Mouse (Mus musculus) embryonic facial prominence, embryonic 12.5 days (tissue): ENCODE measurements at regions not wholly inside any gene's neighbourhood (a gene's known extent, or its start where the extent isn't known, plus 50 kb on each side); places are given as distances from the start of the nearest gene placed in this dataset.

Source experiments
- ATAC-seq: fragments of 200-750 bp; cut with Nextera tagmentation; 2 replicates; pipeline ENCODE4 v1.8.0; 2017; ENCODE audit not compliant: insufficient number of reproducible peaks, insufficient read depth, low FRiP score, low TSS enrichment
- H3K27ac ChIP-seq: fragments of 300-500 bp; sonication (generic); 2 replicates; pipeline ENCODE4 v1.5.1; 2016; ENCODE audit warnings: mild to moderate bottlenecking
- H3K27me3 ChIP-seq: fragments of 300-500 bp; sonication (generic); 2 replicates; pipeline ENCODE4 v1.6.1; 2016; ENCODE audit warnings: mild to moderate bottlenecking, moderate library complexity
- H3K36me3 ChIP-seq: fragments of 300-500 bp; sonication (generic); 2 replicates; pipeline ENCODE4 v1.6.1; 2016; ENCODE audit warnings: mild to moderate bottlenecking
- H3K4me1 ChIP-seq: fragments of 300-500 bp; sonication (generic); 2 replicates; pipeline ENCODE4 v1.6.1; 2016
- H3K4me2 ChIP-seq: fragments of 300-500 bp; sonication (generic); replicated peaks from 2 replicates; pipeline ENCODE4 v1.6.1; 2016; ENCODE audit warnings: mild to moderate bottlenecking, moderate library complexity
- H3K4me3 ChIP-seq: fragments of 300-500 bp; sonication (generic); 2 replicates; pipeline ENCODE4 v1.5.1; 2016; ENCODE audit warnings: mild to moderate bottlenecking
- H3K9ac ChIP-seq: fragments of 300-500 bp; sonication (generic); 2 replicates; pipeline ENCODE4 v1.6.1; 2016; ENCODE audit warnings: mild to moderate bottlenecking, moderate library complexity
- H3K9me3 ChIP-seq: fragments of 300-500 bp; sonication (generic); 2 replicates; pipeline ENCODE4 v1.6.1; 2016; ENCODE audit warnings: mild to moderate bottlenecking, moderate library complexity
- WGBS: fragments of 180-500 bp; shearing (Covaris S2); methylation state at CpG from one replicate; pipeline ENCODE4 v1.1.7; 2016; 5-methylcytosine and 5-hydroxymethylcytosine counted together

DNA sequence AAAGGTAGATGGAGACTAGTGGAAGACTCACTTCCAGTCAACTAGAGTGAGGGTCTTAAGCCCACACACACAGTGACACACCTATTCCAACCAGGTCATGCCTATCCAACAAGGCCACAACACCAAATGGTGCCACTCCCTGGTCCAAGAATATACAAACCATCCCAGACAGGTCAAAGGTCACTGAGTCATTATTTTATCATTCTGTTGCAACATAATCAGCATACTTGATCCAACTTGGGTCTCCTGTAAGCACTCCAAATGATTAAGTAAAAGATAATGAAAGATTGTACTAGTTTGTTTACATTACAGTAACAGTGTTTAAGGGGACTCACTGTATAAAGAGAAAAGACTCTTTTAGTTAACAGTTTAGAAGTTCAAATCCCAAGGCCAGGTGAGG is 203.2 kb upstream of the Ell2 start:
- Histone ChIP-seq H3K4me2 (no peak overlapping the region), H3K27me3 (no peaks in the 10 kb centered on the region), H3K4me1 (no peaks in the 10 kb centered on the region), H3K9ac (no peak overlapping the region), H3K4me3 (no peak overlapping the region), H3K36me3 (no peaks in the 10 kb centered on the region), H3K9me3 (no peaks in the 10 kb centered on the region), H3K27ac (no peak overlapping the region)
- ATAC-seq, result no peak

DNA sequence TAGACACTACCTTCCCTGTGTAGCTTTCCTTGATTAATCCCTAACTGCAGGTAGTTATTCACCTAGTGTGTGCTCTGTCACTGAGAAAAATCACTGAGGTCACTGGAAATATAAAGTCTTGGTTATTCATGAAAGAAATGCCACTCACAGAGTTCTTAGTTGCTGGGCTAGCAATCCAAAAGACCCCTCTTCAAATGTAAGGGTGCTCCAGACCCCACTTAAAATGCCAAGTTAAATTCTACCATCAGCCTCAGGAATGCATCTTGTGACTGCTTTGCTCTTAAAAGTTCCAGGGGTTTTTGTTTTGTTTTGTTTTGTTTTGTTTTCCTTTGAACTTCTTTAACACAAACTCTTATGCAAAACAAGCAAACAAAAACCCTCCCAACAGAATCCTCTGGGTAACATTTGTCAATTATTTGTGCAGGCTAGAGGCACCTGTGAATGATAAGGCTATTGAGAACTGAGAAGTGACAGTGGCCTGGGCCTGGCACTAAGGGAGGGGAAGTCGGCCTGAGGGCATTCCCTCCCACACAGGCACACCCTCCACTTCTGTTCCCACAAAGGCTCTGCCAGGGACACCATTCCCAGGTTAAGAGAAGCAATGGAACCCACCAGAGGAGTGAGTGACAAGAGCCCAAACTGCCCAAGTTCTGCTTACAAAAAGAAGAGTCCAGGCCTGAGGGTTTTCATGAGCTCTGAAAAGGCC is 192.1 kb upstream of the Ell2 start:
- Histone ChIP-seq H3K4me1 (no peaks in the 10 kb centered on the region), H3K36me3 (no peaks in the 10 kb centered on the region), H3K4me3 (no peak overlapping the region), H3K9me3 (no peaks in the 10 kb centered on the region), H3K4me2 (no peak overlapping the region), H3K9ac (no peak overlapping the region), H3K27me3 (no peaks in the 10 kb centered on the region), H3K27ac (no peak overlapping the region)
- no peak for ATAC-seq
- WGBS, result 43% methylated on average over 1 of the region's 1 CpGs

DNA sequence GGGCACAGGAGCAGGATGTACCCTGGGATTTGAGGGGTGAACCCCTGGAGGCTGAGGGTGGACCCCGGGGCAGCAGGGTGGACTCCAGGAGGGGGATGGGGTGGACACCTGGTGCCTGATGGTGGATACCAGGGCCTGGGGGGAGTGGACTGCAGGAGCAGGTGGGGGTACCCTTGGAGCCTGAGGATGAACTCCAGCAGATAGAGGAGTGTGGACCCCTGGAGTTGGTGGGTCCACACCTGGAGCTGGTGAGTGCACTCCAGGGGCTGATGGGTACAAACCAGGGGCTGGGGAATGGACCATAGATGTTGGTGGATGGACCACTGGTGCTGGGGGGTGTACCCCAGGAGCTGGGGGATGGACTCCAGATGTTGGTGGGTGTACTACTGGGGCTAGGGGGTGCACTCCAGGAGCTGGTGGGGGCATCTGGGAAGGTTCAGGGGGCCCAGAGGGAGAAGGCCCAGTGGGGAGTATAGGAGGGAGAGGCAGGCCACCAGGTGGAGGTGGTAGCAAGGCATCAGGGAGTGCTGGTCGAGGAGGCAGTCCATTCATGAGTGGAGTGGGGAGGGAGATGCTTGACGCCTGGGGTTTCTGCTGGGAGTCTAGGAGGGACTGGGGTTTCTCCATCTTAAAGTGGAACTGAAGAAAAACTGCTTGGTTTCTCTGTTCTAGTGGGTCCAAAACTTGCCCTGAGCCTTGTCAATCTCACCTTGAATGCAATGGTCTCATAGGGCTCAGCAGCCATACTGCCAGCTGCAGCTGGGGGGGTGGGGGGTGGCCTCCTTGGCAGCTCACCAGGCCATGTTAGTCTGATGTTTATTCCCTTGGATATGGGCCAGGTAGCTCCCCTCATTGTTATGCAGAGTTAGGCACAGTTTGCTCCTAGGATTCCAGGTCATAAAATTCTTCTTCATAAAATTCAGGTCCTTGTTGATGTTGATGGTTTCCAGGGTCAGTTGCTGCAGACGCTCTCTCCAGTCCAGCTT is 183.0 kb upstream of the Ell2 start:
- H3K4me1 ChIP-seq, result no peaks in the 10 kb centered on the region
- no peak overlapping the region for H3K4me2 ChIP-seq
- H3K27ac ChIP-seq, result no peak overlapping the region
- no peak overlapping the region for H3K9ac ChIP-seq
- 74% methylated on average over 4 of the region's 4 CpGs for WGBS
- H3K36me3 ChIP-seq, result no peaks in the 10 kb centered on the region
- H3K27me3 ChIP-seq, result no peaks in the 10 kb centered on the region
- H3K4me3 ChIP-seq, result no peak overlapping the region
- ATAC-seq, result peak; percentile 52
- H3K9me3 ChIP-seq, result no peaks in the 10 kb centered on the region

DNA sequence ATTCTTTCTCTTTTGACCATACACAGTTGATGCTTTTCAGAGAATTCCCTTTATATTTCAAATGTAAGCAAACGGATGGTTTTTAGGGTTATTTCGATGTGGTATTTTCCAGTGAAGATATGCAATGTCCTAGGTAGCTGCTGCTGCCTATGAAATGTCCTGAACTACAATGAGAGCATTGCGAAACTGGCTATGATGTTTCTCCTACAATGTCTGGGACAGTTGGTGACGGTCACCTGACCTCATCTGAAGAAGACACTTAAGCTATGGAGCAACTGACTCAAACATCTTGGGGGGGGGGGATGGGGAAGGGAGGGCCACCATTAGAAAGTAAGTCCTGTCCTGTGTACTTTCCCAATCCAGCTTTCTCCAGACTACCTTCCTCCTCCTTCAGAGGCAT is 182.1 kb upstream of the Ell2 start:
- H3K4me2 ChIP-seq, result no peak overlapping the region
- no peaks in the 10 kb centered on the region for H3K4me1 ChIP-seq
- no peak overlapping the region for H3K4me3 ChIP-seq
- H3K9ac ChIP-seq, result no peak overlapping the region
- ATAC-seq, result no peak
- H3K27me3 ChIP-seq, result no peaks in the 10 kb centered on the region
- 92% methylated on average over 4 of the region's 4 CpGs for WGBS
- H3K36me3 ChIP-seq, result no peaks in the 10 kb centered on the region
- H3K27ac ChIP-seq, result no peak overlapping the region
- no peaks in the 10 kb centered on the region for H3K9me3 ChIP-seq

DNA sequence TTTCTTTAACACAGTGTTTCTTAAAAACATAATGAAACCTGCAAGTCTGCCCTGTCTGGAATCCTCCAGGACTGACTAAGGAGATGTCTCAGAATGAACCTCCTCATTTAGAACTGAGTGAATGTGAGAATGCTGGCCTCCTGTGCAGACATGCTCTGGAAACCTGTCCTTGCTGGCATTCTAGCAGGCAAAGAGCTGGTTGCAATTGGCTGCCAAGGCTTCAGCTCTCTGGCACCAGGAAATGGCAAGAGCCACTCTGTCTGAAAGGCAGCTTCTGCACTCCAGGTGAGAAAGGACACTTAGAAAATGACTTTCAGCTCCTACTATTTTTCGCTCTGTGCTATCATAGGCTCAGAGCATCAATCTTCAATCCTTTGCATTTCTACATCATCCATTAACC is 175.0 kb upstream of the Ell2 start:
- H3K4me1 ChIP-seq, result no peaks in the 10 kb centered on the region
- H3K4me3 ChIP-seq, result no peak overlapping the region
- H3K4me2 ChIP-seq, result no peak overlapping the region
- no peaks in the 10 kb centered on the region for H3K27me3 ChIP-seq
- H3K9me3 ChIP-seq, result no peaks in the 10 kb centered on the region
- WGBS, result 88% methylated on average over 1 of the region's 1 CpGs
- H3K9ac ChIP-seq, result no peak overlapping the region
- no peaks in the 10 kb centered on the region for H3K36me3 ChIP-seq
- ATAC-seq, result no peak
- H3K27ac ChIP-seq, result no peak overlapping the region

DNA sequence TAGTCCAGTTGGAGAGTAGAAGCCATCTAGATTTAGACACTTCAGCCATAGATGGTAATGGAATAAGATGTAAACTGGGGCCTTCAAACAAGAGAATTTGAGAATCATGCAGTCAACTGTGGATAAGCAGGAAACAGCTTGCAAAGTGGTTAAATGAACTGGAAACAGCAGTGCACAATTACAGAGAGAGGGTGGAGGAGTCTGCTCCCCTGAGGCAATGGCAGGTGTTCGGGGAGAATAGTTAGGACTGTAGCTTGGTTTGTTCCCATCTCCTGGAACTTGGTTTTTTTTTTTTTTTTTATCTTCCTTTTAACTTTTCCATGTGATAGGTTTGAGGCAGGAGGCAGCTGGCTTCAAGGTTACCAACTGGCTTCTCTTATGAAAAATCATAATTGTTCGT is 165.1 kb upstream of the Ell2 start:
- H3K36me3 ChIP-seq, result no peaks in the 10 kb centered on the region
- no peak overlapping the region for H3K4me2 ChIP-seq
- no peak overlapping the region for H3K4me3 ChIP-seq
- H3K27me3 ChIP-seq, result no peaks in the 10 kb centered on the region
- no peak overlapping the region for H3K9ac ChIP-seq
- ATAC-seq, result 0 out of 2 replicates have a peak, but pooled peaks have one; percentile 41
- no peak overlapping the region for H3K27ac ChIP-seq
- H3K9me3 ChIP-seq, result no peaks in the 10 kb centered on the region
- no peaks in the 10 kb centered on the region for H3K4me1 ChIP-seq
- 53% methylated on average over 2 of the region's 2 CpGs for WGBS

DNA sequence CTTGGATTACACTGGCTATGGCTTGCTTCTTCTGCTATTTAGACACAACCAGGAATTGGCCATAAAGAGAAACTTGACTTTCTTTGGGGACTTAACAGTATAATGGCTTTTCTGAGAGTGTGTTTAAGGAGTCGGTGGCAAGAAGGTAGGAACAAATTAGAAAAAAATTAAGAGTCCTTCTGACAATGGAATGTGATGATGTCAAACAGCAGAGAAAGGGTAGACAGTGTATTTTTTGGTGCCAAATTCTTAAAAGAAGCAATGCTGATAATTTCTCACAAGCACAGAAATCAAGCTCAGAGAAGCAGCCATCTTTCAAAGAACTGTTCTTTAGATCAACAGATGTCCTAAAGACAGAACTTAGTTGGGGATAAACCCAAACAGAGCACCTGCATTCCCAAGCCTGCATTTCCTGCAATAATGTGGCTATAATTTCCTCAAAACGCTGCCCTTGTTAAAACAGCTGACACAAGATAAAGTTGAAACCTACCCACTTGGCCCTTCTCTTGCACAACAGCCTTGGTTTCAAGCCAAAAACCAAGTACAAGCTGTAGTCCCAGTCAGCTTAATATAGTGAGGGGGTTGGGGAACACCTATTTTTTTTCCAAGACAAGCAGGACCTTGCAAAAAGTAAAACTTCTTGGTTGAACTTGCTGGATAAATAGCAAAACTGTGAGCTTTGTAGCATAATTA is 164.2 kb upstream of the Ell2 start:
- H3K4me1 ChIP-seq, result no peaks in the 10 kb centered on the region
- no peak overlapping the region for H3K4me2 ChIP-seq
- H3K36me3 ChIP-seq, result no peaks in the 10 kb centered on the region
- no peak for ATAC-seq
- H3K27ac ChIP-seq, result no peak overlapping the region
- H3K9ac ChIP-seq, result no peak overlapping the region
- no peak overlapping the region for H3K4me3 ChIP-seq
- no peaks in the 10 kb centered on the region for H3K27me3 ChIP-seq
- H3K9me3 ChIP-seq, result no peaks in the 10 kb centered on the region
- 71% methylated on average over 2 of the region's 2 CpGs for WGBS

DNA sequence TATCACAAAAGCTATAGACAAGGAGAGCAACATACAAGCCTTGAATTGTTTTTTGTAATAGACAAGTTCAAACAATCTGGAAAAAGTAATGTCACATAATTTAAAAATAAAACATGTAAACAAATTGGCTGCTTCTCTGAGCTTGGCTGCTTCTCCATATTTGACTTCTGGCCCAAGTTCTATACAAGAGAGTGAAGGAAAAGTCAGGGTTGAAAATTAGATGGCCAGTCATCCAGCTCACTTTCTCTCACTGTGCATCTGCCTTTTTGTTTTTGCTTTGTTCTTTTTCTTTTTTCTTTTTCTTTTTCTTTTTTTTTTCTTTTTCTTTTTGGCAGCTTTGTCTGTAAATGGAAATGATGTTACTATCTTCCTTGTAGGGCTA is 163.6 kb upstream of the Ell2 start:
- Histone ChIP-seq H3K27me3 (no peaks in the 10 kb centered on the region), H3K4me2 (no peak overlapping the region), H3K9ac (no peak overlapping the region), H3K27ac (no peak overlapping the region), H3K4me1 (no peaks in the 10 kb centered on the region), H3K9me3 (no peaks in the 10 kb centered on the region), H3K36me3 (no peaks in the 10 kb centered on the region), H3K4me3 (no peak overlapping the region)
- ATAC-seq, result no peak

DNA sequence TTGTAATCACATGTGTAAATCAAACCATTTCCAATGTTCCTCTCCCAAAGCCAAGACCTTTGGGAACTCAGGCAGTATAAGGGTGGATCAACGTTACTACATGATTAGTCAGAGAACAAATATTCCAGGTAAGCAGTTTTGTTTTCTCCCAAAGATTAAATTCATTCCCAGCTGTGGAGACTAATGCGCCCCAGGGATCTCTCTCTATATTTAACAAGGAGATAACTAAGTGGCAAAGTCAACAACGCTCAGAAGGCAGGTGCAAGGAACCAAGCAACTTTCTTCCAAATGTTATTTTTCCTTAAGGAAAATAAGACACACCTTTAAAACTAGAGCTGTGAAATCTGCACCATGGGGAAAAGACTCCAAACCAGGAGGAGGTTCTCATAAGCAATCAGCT is 163.0 kb upstream of the Ell2 start:
- Histone ChIP-seq H3K9ac (no peak overlapping the region), H3K4me1 (no peaks in the 10 kb centered on the region), H3K27ac (no peak overlapping the region), H3K36me3 (no peaks in the 10 kb centered on the region), H3K27me3 (no peaks in the 10 kb centered on the region), H3K9me3 (no peaks in the 10 kb centered on the region), H3K4me3 (no peak overlapping the region), H3K4me2 (no peak overlapping the region)
- WGBS, result 78% methylated on average over 3 of the region's 3 CpGs
- no peak for ATAC-seq

DNA sequence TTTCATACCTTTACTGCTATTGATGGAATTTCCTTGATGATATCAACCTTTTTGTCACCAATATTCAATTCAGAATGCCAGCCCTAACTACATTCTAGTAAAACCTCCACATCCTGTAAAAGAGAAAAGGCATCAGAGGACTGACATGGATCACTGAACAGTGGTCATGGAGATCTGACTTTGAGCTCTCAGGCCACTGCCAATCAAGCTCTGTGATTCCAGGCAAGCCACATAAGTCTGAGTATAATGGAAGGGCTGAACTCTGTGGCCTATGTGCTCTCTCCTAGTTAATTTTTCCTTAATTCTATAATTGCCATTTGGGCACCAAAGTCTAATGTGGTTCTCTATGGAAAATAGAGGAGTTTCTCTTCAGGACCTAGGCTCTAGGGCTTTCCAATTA is 161.8 kb upstream of the Ell2 start:
- Histone ChIP-seq H3K9ac (no peak overlapping the region), H3K4me3 (no peak overlapping the region), H3K4me1 (no peaks in the 10 kb centered on the region), H3K27ac (no peak overlapping the region), H3K4me2 (no peak overlapping the region), H3K9me3 (no peaks in the 10 kb centered on the region), H3K36me3 (no peaks in the 10 kb centered on the region), H3K27me3 (no peaks in the 10 kb centered on the region)
- no peak for ATAC-seq

DNA sequence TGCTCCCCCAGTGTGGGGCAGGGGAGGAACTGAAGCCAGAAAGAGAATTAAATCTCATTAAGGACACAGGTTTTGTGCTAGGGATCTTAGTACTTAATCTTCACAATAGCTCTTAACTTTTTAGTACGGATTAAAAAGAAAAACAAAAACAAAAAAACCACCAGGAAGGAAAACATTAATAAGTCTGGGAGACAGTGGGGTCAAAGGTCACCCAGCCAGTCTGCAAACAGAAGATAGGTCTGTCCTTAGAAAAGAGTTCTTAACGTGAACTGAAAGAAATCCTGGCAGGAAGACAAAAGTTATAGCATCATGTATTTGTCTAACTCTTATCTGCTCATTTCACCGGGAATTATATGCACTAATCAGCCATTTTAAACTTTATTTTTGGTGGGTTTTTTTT is 158.8 kb upstream of the Ell2 start:
- Histone ChIP-seq H3K9me3 (no peaks in the 10 kb centered on the region), H3K27me3 (no peaks in the 10 kb centered on the region), H3K9ac (no peak overlapping the region), H3K36me3 (no peaks in the 10 kb centered on the region), H3K27ac (no peak overlapping the region), H3K4me3 (no peak overlapping the region), H3K4me1 (no peaks in the 10 kb centered on the region), H3K4me2 (no peak overlapping the region)
- WGBS, result 37% methylated on average over 3 of the region's 3 CpGs
- ATAC-seq, result no peak

DNA sequence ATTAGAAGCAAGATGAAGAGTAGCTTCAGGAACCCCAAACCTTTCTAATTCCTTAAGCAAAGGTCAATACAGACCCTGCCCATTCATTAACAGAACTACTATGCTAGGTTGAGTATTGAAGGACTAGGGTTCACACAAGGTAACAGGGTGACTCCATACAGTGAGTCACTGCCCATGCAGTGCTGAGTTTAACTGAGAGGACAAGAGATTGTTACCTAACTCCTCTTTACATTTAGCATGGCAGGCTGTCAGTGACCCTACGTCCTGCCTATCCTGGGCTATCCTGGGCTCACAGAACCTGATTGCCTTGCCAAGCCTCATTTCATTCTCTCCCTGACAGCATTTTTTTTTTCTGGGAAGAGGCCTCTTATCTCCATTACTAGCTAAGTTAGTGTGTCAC is 127.6 kb upstream of the Ell2 start:
- Histone ChIP-seq H3K9me3 (no peaks in the 10 kb centered on the region), H3K27me3 (no peaks in the 10 kb centered on the region), H3K36me3 (no peaks in the 10 kb centered on the region), H3K4me2 (no peak overlapping the region), H3K4me1 (no peaks in the 10 kb centered on the region), H3K27ac (no peak overlapping the region), H3K4me3 (no peak overlapping the region), H3K9ac (no peak overlapping the region)
- no peak for ATAC-seq
- 72% methylated on average over 1 of the region's 1 CpGs for WGBS
